Mouse (Mus musculus) midbrain, embryonic 15.5 days (tissue): ENCODE data around the gene Tubgcp3. TPM values are rescaled to one million over a fixed set of nuclear protein-coding genes. Genes with fewer than 3 reads are reported as not detected.
A peak's percentile ranks its signal among the peaks of the same experiment; 100 is the strongest.

Experiments
- ATAC-seq: fragments of 200-750 bp; cut with Nextera tagmentation; replicated peaks from 2 replicates; pipeline ENCODE4 v1.8.0; 2017; ENCODE audit warnings: moderate TSS enrichment
- H3K27ac ChIP-seq: fragments of 300-500 bp; sonication (generic); 2 replicates; pipeline ENCODE4 v1.5.1; 2015; ENCODE audit warnings: mild to moderate bottlenecking, inconsistent platforms
- H3K27me3 ChIP-seq: fragments of 300-500 bp; sonication (generic); replicated peaks from 2 replicates; pipeline ENCODE4 v1.6.1; 2015; ENCODE audit warnings: inconsistent platforms
- H3K36me3 ChIP-seq: fragments of 300-500 bp; sonication (generic); replicated peaks from 2 replicates; pipeline ENCODE4 v1.6.1; 2015; ENCODE audit warnings: inconsistent platforms
- H3K4me1 ChIP-seq: fragments of 300-500 bp; sonication (generic); 2 replicates; pipeline ENCODE4 v1.6.1; 2015; ENCODE audit warnings: inconsistent platforms
- H3K4me2 ChIP-seq: fragments of 300-500 bp; sonication (generic); 2 replicates; pipeline ENCODE4 v1.6.1; 2015; ENCODE audit warnings: inconsistent platforms, mild to moderate bottlenecking, moderate library complexity
- H3K4me3 ChIP-seq: fragments of 300-500 bp; sonication (generic); 2 replicates; pipeline ENCODE4 v1.5.1; 2015; ENCODE audit warnings: mild to moderate bottlenecking, inconsistent platforms
- H3K9ac ChIP-seq: fragments of 300-500 bp; sonication (generic); 2 replicates; pipeline ENCODE4 v1.6.1; 2015; ENCODE audit warnings: mild to moderate bottlenecking, inconsistent platforms
- H3K9me3 ChIP-seq: fragments of 300-500 bp; sonication (generic); 2 replicates; pipeline ENCODE4 v1.6.1; 2016; ENCODE audit warnings: inconsistent platforms
- WGBS: fragments of 180-500 bp; shearing (Covaris S2); methylation state at CpG from one replicate; pipeline ENCODE4 v1.1.7; 2015; ENCODE audit warnings: mixed read lengths; 5-methylcytosine and 5-hydroxymethylcytosine counted together
- microRNA-seq: library from miRNA; unstranded; fragments of <30 nt; microRNA quantifications from one replicate; pipeline ENCODE4, GENCODE M21; 2016
- polyA plus RNA-seq: library from polyadenylated mRNA; unstranded; fragments of >200 nt; fragmentation: Nextera tagmentation; extraction: Ambion mirVana; gene quantifications from 2 replicates; pipeline ENCODE4 v1.2.1, GENCODE M21; 2015

The Tubgcp3 gene
- polyA plus RNA-seq, 1 experiment from 2014 or later: 42.2 TPM

DNA sequence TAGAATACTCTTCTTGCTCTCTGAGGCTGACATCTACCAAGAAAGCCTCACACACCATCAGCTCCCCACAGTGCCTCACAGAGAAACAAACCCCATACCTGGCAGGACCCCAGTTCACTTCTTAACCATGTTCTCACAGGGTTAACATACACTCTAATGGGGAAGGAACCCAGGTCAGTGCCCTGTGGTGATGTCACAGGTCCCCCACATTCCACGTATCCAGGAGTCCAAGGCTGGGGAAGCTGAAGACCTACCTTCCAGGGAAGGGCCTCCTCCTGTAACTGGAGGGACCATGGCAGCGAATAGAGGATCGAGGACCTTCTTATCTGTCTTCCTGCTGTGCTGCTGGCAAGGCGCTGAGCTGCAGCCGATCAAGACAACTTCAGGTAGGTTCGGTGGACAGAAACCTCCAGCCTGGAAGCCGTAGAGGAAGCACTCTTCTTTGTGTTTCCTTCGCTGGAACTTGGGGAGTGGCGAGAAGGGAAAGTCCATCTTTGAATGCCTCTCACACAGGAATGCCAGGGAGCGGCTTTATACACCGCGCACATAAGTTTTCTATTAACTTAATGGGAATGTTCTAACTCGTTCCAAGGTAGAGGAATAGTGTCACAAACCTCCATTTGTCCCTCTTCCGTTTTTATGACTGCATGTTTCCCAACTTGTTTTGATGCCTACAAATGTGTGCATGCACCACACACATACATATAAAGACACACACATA, 99.1 kb downstream of the Tubgcp3 start, which contains the start of gene Spaca7:
Gene Spaca7, plus strand, starts transcription at position 216 of the 721 bp plus-strand sequence.
- no peaks in the 10 kb centered on the region for H3K9me3 ChIP-seq
- no peak within 1 kb of the TSS for H3K27ac ChIP-seq
- no peak within 1 kb of the TSS for H3K9ac ChIP-seq
- no peak for ATAC-seq
- H3K36me3 ChIP-seq: no peaks in the 10 kb centered on the region
- no peak within 1 kb of the TSS for H3K4me3 ChIP-seq
- no peaks in the 10 kb centered on the region for H3K4me1 ChIP-seq
- peaks cover 7% of the 10 kb centered on the region; the same call in 1 of the 2 replicates for H3K27me3 ChIP-seq
- H3K4me2 ChIP-seq: no peak within 1 kb of the TSS
- WGBS: 82% methylated on average over 14 of the region's 14 CpGs

DNA sequence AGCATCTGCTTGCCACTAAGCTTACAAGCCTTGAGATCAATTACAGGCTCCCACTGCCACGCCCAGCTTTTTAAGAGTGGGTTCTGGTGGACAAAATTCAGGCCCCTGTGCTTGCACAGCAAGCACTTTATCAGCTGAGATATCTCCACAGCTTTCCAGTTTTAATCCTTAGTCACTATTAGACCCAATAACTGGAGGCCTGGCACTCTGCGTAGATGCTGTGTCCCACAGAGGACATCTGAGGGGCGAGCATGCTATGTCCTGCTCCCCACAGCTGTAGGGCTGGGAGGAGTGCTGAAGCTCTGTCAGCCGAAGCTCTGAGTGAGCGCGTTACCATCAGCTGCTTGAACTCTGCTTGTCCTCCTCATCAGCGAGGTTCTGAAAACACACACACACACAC, 105.5 kb downstream of the Tubgcp3 start:
- H3K27ac ChIP-seq: no peak overlapping the region
- no peaks in the 10 kb centered on the region for H3K9me3 ChIP-seq
- H3K27me3 ChIP-seq: peaks cover 20% of the 10 kb centered on the region
- ATAC-seq: no peak
- no peaks in the 10 kb centered on the region for H3K36me3 ChIP-seq
- H3K4me1 ChIP-seq: no peaks in the 10 kb centered on the region
- no peak overlapping the region for H3K4me2 ChIP-seq
- no peak overlapping the region for H3K9ac ChIP-seq
- H3K4me3 ChIP-seq: no peak overlapping the region
- WGBS: 53% methylated on average over 7 of the region's 7 CpGs

DNA sequence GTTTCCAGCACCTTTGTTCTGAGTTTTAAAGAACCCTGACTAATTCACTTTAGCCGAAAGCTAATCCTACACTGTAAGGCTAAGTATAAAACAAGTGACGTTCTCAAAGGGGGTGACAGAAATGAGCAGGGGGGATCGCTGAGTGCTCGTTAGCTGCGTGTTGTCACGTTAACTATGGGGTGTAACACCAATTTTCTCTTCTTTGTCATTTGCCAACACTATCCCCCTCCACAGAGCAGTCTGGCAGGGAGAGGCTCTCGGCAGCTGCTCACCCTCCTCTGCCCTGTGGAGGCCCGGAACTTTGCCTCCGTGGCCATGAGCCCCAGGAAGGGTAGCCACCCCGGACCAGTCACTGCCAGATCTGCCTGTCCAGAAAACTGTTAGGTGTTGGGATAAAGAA, 106.6 kb downstream of the Tubgcp3 start:
- ATAC-seq: no peak

DNA sequence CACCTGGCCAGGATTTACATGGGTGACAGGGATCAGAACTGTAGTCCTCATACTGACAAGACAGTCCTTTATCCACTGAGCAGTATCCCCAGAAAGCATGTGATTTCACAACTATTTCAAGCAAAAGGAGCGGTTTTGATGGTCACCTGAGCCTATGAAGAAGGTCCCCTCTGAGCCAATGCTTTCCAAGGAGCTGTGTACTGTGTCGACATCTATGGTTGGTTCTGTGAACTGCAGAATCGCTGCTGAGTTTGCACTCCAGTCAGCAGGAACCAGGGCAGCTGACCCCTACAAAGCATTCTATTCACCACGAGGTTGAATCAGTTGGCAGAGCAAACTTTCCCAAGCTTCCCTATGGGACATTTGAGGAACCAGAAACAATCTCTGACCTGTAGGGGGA, 107.7 kb downstream of the Tubgcp3 start:
- WGBS: 2% methylated on average over 4 of the region's 4 CpGs
- Histone ChIP-seq H3K9ac (no peak overlapping the region), H3K27ac (no peak overlapping the region), H3K4me1 (no peaks in the 10 kb centered on the region), H3K4me2 (no peak overlapping the region), H3K9me3 (no peaks in the 10 kb centered on the region), H3K27me3 (peaks cover 26% of the 10 kb centered on the region), H3K36me3 (no peaks in the 10 kb centered on the region), H3K4me3 (no peak overlapping the region)
- ATAC-seq: peak; percentile 73

More for the DNA sequence above, 106.6 kb downstream of the Tubgcp3 start:
- Histone ChIP-seq H3K27me3 (peaks cover 24% of the 10 kb centered on the region), H3K4me2 (no peak overlapping the region), H3K4me3 (no peak overlapping the region), H3K9ac (no peak overlapping the region), H3K4me1 (no peaks in the 10 kb centered on the region), H3K9me3 (no peaks in the 10 kb centered on the region), H3K36me3 (no peaks in the 10 kb centered on the region), H3K27ac (no peak overlapping the region)
- 27% methylated on average over 10 of the region's 10 CpGs for WGBS

Small RNAs within 50 kb of the gene (microRNA-seq; reads per million reads assigned to microRNA genes)
- not detected for gene Gm26483

Other genes starting within 250 kb of the Tubgcp3 start
- not detected in 2 replicates for gene Spaca7, start 99.2 kb downstream of the Tubgcp3 start, polyA plus RNA-seq
- 14.7 and 17.5 TPM in 2 replicates for gene Atp11a, start 84.8 kb upstream of the Tubgcp3 start, polyA plus RNA-seq
- gene Mcf2l, start 201.6 kb upstream of the Tubgcp3 start, polyA plus RNA-seq: 176 and 189 TPM in 2 replicates